Mouse (Mus musculus) hindbrain, embryonic 12.5 days (tissue): ENCODE measurements around the gene Tenm4. TPM values are rescaled to one million over a fixed set of nuclear protein-coding genes. Genes with fewer than 3 reads are reported as not detected.
A peak's percentile ranks its signal among the peaks of the same experiment; 100 is the strongest.

ENCODE experiments used
- ATAC-seq: fragments of 200-750 bp; cut with Nextera tagmentation; 2 replicates; pipeline ENCODE4 v1.8.0; 2017; ENCODE audit warnings: moderate TSS enrichment; ENCODE audit not compliant: low FRiP score
- H3K27ac ChIP-seq: fragments of 300-500 bp; sonication (generic); 2 replicates; pipeline ENCODE4 v1.5.1; 2016; ENCODE audit warnings: mild to moderate bottlenecking
- H3K27me3 ChIP-seq: fragments of 300-500 bp; sonication (generic); 2 replicates; pipeline ENCODE4 v1.6.1; 2016; ENCODE audit warnings: mild to moderate bottlenecking
- H3K36me3 ChIP-seq: fragments of 300-500 bp; sonication (generic); 2 replicates; pipeline ENCODE4 v1.6.1; 2016; ENCODE audit warnings: mild to moderate bottlenecking
- H3K4me1 ChIP-seq: fragments of 300-500 bp; sonication (generic); 2 replicates; pipeline ENCODE4 v1.6.1; 2016
- H3K4me2 ChIP-seq: fragments of 300-500 bp; sonication (generic); replicated peaks from 2 replicates; pipeline ENCODE4 v1.6.1; 2016; ENCODE audit warnings: mild to moderate bottlenecking
- H3K4me3 ChIP-seq: fragments of 300-500 bp; sonication (generic); 2 replicates; pipeline ENCODE4 v1.5.1; 2016; ENCODE audit warnings: mild to moderate bottlenecking
- H3K9ac ChIP-seq: fragments of 300-500 bp; sonication (generic); 2 replicates; pipeline ENCODE4 v1.6.1; 2016; ENCODE audit warnings: mild to moderate bottlenecking, moderate library complexity
- H3K9me3 ChIP-seq: fragments of 300-500 bp; sonication (generic); replicated peaks from 2 replicates; pipeline ENCODE4 v1.6.1; 2016; ENCODE audit warnings: mild to moderate bottlenecking
- WGBS: fragments of 180-500 bp; shearing (Covaris S2); methylation state at CpG from one replicate; pipeline ENCODE4 v1.1.7; 2016; 5-methylcytosine and 5-hydroxymethylcytosine counted together
- polyA plus RNA-seq: library from polyadenylated mRNA; unstranded; fragments of >200 nt; fragmentation: Nextera tagmentation; extraction: Ambion mirVana; gene quantifications from 2 replicates; pipeline ENCODE4 v1.2.1, GENCODE M21; 2016

The Tenm4 gene
- polyA plus RNA-seq, 1 experiment from 2014 or later, result 38.5 TPM

DNA sequence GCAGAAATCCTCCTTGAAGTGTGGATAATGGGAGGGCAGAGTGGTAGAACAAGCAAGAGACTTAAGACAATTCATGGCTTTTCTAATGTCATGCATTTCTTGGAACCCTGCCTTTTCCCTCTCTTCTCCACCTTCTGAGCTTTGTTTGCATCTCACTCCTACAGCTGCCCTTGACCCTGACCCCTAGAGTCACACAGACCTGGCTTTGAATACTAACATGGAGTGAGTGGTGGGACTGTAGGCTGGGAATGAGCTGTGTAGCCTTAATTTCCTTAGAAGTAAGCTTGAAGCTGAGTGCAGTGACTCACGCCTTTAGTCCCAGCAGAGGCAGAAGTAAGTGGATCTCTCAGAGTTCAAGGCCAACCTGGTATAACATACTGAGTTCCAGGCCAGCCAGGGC is 733.9 kb downstream of the Tenm4 start:
- peaks cover 47% of the 10 kb centered on the region for H3K4me1 ChIP-seq
- 79% methylated on average over 1 of the region's 1 CpGs for WGBS
- H3K9ac ChIP-seq, result no peak overlapping the region
- no peak for ATAC-seq
- no peaks in the 10 kb centered on the region for H3K9me3 ChIP-seq
- H3K27ac ChIP-seq, result 0 out of 2 replicates have a peak overlapping the region, but pooled peaks have one; percentile 30
- H3K4me2 ChIP-seq, result no peak overlapping the region
- peaks cover 12% of the 10 kb centered on the region; the same call in 1 of the 2 replicates for H3K36me3 ChIP-seq
- H3K27me3 ChIP-seq, result no peaks in the 10 kb centered on the region; the same call in 1 of the 2 replicates
- no peak overlapping the region for H3K4me3 ChIP-seq

DNA sequence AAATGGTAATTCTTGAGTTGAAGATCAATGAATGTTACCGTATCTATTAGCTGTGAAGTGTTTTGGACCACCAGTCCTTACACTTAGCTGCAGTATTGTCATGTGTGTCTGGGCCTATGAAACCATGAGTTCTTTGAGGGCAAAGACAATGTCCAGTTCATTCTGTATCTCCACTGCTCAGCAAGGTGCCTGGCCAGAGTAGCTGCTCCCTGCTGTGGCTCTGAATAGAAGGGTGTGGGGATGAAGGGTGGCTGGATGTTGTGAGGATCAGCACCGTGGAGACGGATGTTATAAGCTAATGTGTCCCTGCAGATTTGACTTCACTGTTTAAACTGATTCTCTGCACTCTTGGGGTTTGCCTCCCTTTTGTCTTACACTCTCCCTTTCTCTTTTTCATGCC is 734.4 kb downstream of the Tenm4 start:
- WGBS, result 47% methylated on average over 3 of the region's 3 CpGs
- Histone ChIP-seq H3K27ac (no peak overlapping the region), H3K9me3 (no peaks in the 10 kb centered on the region), H3K4me2 (no peak overlapping the region), H3K4me3 (no peak overlapping the region), H3K9ac (no peak overlapping the region), H3K27me3 (no peaks in the 10 kb centered on the region; the same call in 1 of the 2 replicates), H3K36me3 (peaks cover 12% of the 10 kb centered on the region; the same call in 1 of the 2 replicates), H3K4me1 (peaks cover 48% of the 10 kb centered on the region)
- no peak for ATAC-seq

DNA sequence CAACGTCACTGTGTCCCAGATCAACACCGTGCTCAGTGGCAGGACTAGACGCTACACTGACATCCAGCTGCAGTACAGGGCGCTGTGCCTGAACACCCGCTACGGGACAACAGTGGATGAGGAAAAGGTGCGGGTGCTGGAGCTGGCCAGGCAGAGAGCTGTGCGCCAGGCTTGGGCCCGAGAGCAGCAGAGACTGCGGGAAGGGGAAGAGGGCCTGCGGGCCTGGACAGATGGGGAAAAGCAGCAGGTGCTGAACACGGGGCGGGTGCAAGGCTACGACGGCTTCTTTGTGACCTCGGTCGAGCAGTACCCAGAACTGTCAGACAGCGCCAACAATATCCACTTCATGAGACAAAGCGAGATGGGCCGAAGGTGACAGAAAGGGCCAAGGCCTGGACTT is 735.2 kb downstream of the Tenm4 start:
- ATAC-seq, result 0 out of 2 replicates have a peak, but pooled peaks have one; percentile 11
- H3K36me3 ChIP-seq, result peaks cover 12% of the 10 kb centered on the region; the same call in 1 of the 2 replicates
- no peaks in the 10 kb centered on the region for H3K9me3 ChIP-seq
- no peaks in the 10 kb centered on the region; the same call in 1 of the 2 replicates for H3K27me3 ChIP-seq
- 76% methylated on average over 20 of the region's 20 CpGs for WGBS
- no peak overlapping the region for H3K4me2 ChIP-seq
- no peak overlapping the region for H3K4me3 ChIP-seq
- H3K27ac ChIP-seq, result no peak overlapping the region
- H3K9ac ChIP-seq, result no peak overlapping the region
- H3K4me1 ChIP-seq, result peaks cover 47% of the 10 kb centered on the region

DNA sequence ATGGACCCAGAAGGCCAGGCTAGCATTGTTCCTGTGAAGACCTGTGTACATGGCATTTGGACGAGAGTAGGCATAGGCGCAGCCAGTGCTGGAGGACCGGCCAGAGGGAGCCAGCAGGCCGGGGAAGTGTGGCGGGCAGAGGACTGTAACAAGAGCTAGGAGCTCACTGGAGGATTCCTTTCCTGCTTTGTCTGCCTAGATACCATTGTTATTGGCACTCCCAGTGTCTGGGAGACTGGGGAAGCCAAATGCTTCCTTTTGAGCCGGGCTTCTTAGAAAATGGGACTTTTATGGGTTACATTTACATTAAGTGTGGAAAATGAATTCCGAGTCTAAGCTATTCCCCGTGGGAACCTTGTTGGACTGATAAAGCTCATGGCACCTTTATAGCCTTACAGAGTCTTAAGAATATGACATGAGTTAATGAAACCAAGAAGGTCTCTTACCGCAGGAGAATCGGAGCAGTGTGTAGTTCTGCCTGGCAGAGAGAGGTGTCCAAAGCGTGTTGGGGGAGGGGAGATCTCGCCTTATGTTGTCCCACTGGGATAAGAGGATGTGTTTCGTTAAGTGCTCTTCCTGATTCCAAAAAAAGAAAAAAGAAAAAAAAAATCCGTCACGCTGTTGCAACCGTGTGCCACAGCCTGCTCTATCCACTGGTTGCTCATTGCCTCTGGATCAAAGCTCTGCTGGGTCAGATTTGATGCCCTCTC is 737.1 kb downstream of the Tenm4 start:
- peaks cover 6% of the 10 kb centered on the region for H3K27me3 ChIP-seq
- H3K4me1 ChIP-seq, result peaks cover 41% of the 10 kb centered on the region
- no peak overlapping the region for H3K9ac ChIP-seq
- H3K9me3 ChIP-seq, result no peaks in the 10 kb centered on the region
- 55% methylated on average over 16 of the region's 16 CpGs for WGBS
- no peak overlapping the region for H3K4me2 ChIP-seq
- no peak for ATAC-seq
- peaks cover 6% of the 10 kb centered on the region; the same call in 1 of the 2 replicates for H3K36me3 ChIP-seq
- peak overlapping the region; percentile 36; the same call in 1 of the 2 replicates for H3K27ac ChIP-seq
- H3K4me3 ChIP-seq, result no peak overlapping the region

DNA sequence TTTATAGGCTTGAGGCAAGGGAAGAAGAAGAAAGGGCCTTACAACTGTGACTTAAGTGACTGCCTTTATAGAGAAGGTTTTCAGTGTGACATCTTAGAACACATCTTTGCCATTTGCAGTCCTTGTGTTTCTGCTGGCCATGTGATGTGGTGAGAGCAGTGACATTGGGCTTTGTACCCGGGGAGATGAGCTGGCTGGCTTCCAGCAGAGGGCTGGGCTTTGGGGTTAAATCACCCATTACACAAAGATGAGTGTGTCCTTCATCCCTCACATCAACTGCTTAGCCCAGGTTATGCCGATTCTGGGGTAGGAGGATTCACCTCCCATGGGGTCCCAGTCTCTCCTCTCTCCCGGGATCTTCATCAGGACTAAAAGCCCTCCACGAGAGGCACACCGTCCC is 738.8 kb downstream of the Tenm4 start:
- Histone ChIP-seq H3K4me1 (peaks cover 28% of the 10 kb centered on the region), H3K36me3 (peaks cover 6% of the 10 kb centered on the region; the same call in 1 of the 2 replicates)

DNA sequence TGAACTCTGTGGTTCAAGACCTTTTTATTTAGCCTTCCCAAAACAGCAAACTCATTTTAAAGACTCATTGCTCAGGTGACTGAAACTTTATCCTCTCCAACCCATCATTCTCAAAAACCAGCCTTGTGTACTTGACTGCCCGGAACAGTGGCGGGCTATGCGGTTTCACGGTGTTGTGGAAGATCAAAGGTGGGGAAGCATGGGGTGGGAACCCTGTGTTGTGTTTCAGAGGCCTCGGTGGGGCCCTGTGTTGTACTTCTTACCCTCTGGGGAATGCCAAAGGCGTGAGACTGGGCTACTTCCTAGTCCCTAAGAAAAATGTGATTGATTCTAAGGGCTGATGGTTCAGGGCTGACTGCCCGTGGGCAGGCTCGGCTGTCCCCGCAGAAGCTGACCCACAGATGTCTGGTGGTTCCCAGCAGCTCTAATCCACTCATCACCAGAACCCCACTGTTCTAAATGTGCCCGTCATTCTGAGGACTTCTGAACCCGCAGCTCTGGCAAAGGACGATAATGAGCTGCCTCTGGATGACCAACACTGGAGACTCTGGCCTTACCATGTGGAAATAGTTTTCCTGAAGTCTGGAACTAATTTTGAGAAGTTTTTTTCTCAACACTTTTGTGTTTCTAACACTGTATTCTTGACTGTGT is 739.4 kb downstream of the Tenm4 start:
- H3K27ac ChIP-seq, result no peak overlapping the region
- peaks cover 27% of the 10 kb centered on the region for H3K4me1 ChIP-seq
- no peak for ATAC-seq
- WGBS, result 56% methylated on average over 12 of the region's 12 CpGs
- no peak overlapping the region for H3K4me2 ChIP-seq
- H3K36me3 ChIP-seq, result peaks cover 6% of the 10 kb centered on the region; the same call in 1 of the 2 replicates
- H3K9me3 ChIP-seq, result no peaks in the 10 kb centered on the region
- H3K4me3 ChIP-seq, result no peak overlapping the region
- peaks cover 6% of the 10 kb centered on the region for H3K27me3 ChIP-seq
- H3K9ac ChIP-seq, result no peak overlapping the region

More for the DNA sequence above, 738.8 kb downstream of the Tenm4 start:
- Histone ChIP-seq H3K27ac (no peak overlapping the region), H3K4me2 (no peak overlapping the region), H3K27me3 (peaks cover 6% of the 10 kb centered on the region), H3K9me3 (no peaks in the 10 kb centered on the region), H3K4me3 (no peak overlapping the region), H3K9ac (no peak overlapping the region)
- 64% methylated on average over 5 of the region's 5 CpGs for WGBS
- ATAC-seq, result no peak

DNA sequence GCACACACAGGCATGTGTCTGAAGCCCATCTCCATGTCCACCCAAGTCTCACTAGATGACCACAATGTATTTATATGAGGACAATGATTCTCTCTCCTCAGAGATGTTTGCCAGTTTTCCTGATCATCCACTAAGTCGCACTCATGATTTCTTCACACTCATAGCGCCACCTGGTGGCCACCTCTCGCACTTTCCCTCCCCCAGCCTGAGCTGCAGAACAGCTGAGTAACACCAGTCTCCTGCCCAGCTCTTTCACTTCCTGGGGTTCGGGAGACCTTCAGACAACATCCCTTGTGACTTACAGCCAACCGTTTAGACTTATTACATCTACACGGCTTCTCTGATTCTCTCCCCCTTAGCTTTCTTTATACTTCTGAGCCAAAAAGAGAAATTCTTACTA is 743.0 kb downstream of the Tenm4 start:
- Histone ChIP-seq H3K9me3 (no peaks in the 10 kb centered on the region), H3K4me3 (no peak overlapping the region), H3K4me2 (no peak overlapping the region), H3K27me3 (peaks cover 10% of the 10 kb centered on the region), H3K9ac (no peak overlapping the region), H3K36me3 (no peaks in the 10 kb centered on the region), H3K4me1 (peaks cover 13% of the 10 kb centered on the region), H3K27ac (no peak overlapping the region)
- 0 out of 2 replicates have a peak, but pooled peaks have one; percentile 42 for ATAC-seq
- WGBS, result 9% methylated on average over 6 of the region's 6 CpGs

DNA sequence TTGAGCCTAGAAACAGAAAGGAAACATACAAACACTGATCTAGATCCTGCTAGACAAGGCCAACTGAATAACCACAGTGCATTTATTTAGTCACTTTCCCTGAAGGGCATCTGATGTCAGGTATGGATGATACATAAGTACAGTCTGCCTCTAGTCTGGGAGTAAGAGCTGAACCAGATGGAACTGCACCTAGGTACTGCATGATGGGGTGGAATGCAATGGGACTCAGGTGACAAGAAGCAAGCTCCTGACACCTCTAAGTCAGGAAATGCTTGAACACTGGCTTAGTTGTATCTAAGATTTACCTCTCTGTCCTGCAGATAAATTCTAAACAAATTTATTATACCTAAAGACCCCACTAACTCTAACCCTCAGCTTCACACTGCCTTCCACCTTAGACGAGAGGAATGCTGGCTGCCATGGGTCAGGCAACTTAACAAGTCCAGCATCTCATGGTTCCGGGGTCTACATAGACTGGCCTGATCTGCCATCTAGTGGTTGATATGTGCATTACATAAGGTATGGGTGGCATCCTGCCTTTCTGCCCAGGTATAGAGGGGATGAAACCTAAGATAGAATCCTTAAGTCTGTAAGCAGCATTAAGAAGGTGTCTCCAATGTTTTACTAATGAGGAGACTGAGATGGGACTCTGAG is 744.5 kb downstream of the Tenm4 start:
- H3K4me2 ChIP-seq, result no peak overlapping the region
- H3K36me3 ChIP-seq, result no peaks in the 10 kb centered on the region
- no peak overlapping the region for H3K9ac ChIP-seq
- H3K9me3 ChIP-seq, result no peaks in the 10 kb centered on the region
- 3% methylated on average over 2 of the region's 2 CpGs for WGBS
- peak; percentile 44 for ATAC-seq
- no peak overlapping the region for H3K27ac ChIP-seq
- peaks cover 3% of the 10 kb centered on the region; the same call in 1 of the 2 replicates for H3K4me1 ChIP-seq
- H3K27me3 ChIP-seq, result peaks cover 10% of the 10 kb centered on the region
- no peak overlapping the region for H3K4me3 ChIP-seq

DNA sequence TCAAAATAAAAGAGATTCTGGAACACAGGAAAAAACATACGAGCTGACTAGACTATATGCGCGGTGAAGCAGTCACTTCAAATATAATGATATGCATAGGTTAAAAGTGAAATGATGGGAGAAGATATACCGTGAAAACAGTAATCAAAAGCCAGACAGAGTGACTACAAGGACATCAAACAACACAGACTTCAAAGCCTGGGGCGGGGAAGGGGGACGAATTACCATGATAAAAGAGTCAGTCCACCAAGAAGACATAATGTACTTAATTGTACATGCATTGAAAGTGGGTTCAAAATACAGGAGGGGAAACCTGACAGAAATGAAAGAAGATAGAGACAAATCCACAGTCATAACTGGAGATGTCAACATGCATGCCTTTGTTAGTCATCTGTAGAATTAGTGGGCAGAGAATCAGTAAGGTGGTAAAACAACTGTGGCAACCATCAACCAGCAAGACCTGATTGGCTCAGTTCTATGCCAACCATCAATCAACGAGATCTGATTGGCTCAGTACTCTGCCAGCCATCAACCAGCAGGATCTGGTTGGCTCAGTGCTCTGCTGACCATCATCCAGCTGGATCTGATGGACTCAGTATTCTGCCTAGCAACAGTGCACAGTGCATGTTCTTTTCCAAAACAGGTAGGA is 749.5 kb downstream of the Tenm4 start:
- Histone ChIP-seq H3K27ac (no peak overlapping the region), H3K36me3 (no peaks in the 10 kb centered on the region), H3K9me3 (no peaks in the 10 kb centered on the region), H3K4me3 (no peak overlapping the region), H3K9ac (no peak overlapping the region), H3K4me2 (no peak overlapping the region), H3K4me1 (0 out of 2 replicates have a peak, but pooled peaks cover 5% of the 10 kb centered on the region), H3K27me3 (peaks cover 4% of the 10 kb centered on the region; the same call in 1 of the 2 replicates)
- whole genome bisulfite sequencing, result 43% methylated on average over 7 of the region's 7 CpGs
- ATAC-seq, result peak; percentile 66

DNA sequence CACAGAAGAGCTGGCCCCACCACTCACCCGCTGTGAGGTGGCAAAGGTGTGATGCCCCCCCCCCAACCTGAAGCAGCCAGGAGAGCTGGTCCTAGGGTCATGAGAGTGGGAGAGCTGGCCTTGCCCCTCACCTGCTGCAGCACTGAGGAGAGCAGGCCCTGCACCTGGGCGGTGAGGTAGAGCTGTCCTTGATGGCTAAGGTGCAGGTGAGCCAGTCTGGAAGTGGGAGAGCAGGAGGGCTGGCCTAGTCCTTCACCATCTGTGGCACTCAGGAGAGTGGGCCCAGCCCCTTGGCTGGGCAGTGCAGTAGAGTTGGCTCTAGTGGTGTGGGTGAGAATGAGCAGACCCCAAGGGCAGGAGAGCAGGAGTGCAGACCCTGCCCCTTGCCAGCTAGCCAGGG is 751.9 kb downstream of the Tenm4 start:
- Histone ChIP-seq H3K27ac (no peak overlapping the region), H3K9ac (no peak overlapping the region), H3K4me3 (no peak overlapping the region), H3K36me3 (no peaks in the 10 kb centered on the region), H3K9me3 (no peaks in the 10 kb centered on the region), H3K4me2 (no peak overlapping the region), H3K4me1 (0 out of 2 replicates have a peak, but pooled peaks cover 5% of the 10 kb centered on the region), H3K27me3 (no peaks in the 10 kb centered on the region; the same call in 1 of the 2 replicates)
- ATAC-seq, result no peak
- WGBS, result 92% methylated on average over 2 of the region's 2 CpGs

DNA sequence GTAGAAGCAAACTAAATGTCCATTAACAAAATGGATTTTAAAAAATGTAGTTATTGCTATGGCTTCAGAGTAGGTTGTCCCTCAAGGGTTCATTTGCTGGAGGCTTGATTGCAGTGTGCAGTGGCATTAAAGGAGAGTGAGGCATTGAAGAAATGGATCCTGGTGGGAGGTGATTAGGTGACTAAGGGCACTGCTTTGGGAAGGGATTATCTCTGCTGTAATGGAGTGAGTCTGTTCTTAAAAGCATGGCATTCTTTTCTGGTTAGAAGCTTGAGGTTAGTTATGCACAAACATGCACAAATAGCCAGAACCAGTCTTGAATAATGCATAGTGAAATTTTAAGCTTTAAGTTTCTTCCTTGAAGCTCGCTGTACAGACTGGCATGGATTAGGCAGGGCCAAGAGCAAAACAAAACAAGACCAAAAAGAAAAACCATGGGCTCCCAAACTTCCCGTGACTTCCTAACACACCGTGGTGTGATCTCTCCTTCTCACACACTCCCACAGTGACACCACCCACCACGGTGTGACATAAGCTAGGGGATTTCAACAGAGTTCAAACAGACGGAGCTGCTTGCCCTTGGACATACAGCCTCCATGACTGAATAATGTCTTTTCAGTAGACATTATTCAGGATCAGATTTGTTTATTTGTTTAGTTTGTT is 772.8 kb downstream of the Tenm4 start:
- H3K9ac ChIP-seq, result no peak overlapping the region
- H3K36me3 ChIP-seq, result no peaks in the 10 kb centered on the region
- H3K4me1 ChIP-seq, result no peaks in the 10 kb centered on the region
- no peak overlapping the region for H3K4me2 ChIP-seq
- no peak overlapping the region for H3K27ac ChIP-seq
- ATAC-seq, result no peak
- no peaks in the 10 kb centered on the region for H3K27me3 ChIP-seq
- H3K4me3 ChIP-seq, result no peak overlapping the region
- no peaks in the 10 kb centered on the region for H3K9me3 ChIP-seq
- 73% methylated on average over 5 of the region's 5 CpGs for WGBS
